9 mouse cellular contexts compared by ENCODE assay signal in genomic region chr11:94499035-94499434, GRCm38 (mm10). TPM values are rescaled to one million over a fixed set of nuclear protein-coding genes. Genes with fewer than 3 reads are reported as not detected.
DNase-seq lines count a peak whose midpoint lies in the region; ATAC-seq and TF ChIP-seq lines count a peak whose summit lies in the region.
"Had no signal": no experiment of that assay in that cellular context is flagged by ENCODE, and none has a peak within 500 bp of the region (broad histone marks: within the 10 kb centered on the region; RNA-seq: fewer than 3 reads in every experiment).

No protein-coding gene starts in this region.

- no peak for TF ChIP-seq CTCF in gastrocnemius, adult 2 months (IDR thresholded peaks at IDR 0.05)

- no peak overlapping the region; the same call in 1 of the 2 replicates for H3K4me3 ChIP-seq in hindbrain, embryonic 11.5 days (ENCODE audit: low read depth, low read length)
- H3K4me3 ChIP-seq in midbrain, embryonic 11.5 days (ENCODE audit: low read depth, low read length), result no peak overlapping the region
- no peak overlapping the region for H3K4me3 ChIP-seq in gastrocnemius, adult 2 months

- peaks cover 15% of the 10 kb centered on the region for H3K27me3 ChIP-seq in hindbrain, embryonic 11.5 days (ENCODE audit: control insufficient read depth, insufficient read depth, low read length)
- H3K27me3 ChIP-seq in midbrain, embryonic 11.5 days (ENCODE audit: control insufficient read depth, insufficient read depth, low read length), result peaks cover 12% of the 10 kb centered on the region; the same call in 1 of the 2 replicates

- no peak overlapping the region for H3K27ac ChIP-seq in hindbrain, embryonic 11.5 days (ENCODE audit: low read depth, low read length)
- H3K27ac ChIP-seq in midbrain, embryonic 11.5 days (ENCODE audit: low read depth, low read length), result no peak overlapping the region
- no peak overlapping the region for H3K27ac ChIP-seq in gastrocnemius, adult 2 months
- H3K27ac ChIP-seq: macrophage had no signal

- no peaks in the 10 kb centered on the region for H3K9me3 ChIP-seq in hindbrain, embryonic 11.5 days (ENCODE audit: control insufficient read depth, low read length)
- no peaks in the 10 kb centered on the region for H3K9me3 ChIP-seq in midbrain, embryonic 11.5 days (ENCODE audit: control insufficient read depth, low read length)

- peak; percentile 36 for DNase-seq in kidney, adult 11 months
- no peak for DNase-seq in kidney, adult 18-20 months
- peak; percentile 93 for DNase-seq in cerebellum, adult 9-10 months
- DNase-seq in hindbrain, embryonic 11.5 days (ENCODE audit: low spot score), result no peak
- DNase-seq in midbrain, embryonic 11.5 days (ENCODE audit: low spot score, missing footprints), result no peak
- DNase-seq in gastrocnemius, adult 2 months, result no peak
- DNase-seq in heart, adult 18-20 months, result no peak

- WGBS in hindbrain, embryonic 11.5 days, result 9% methylated on average over 2 of the region's 2 CpGs
- WGBS in midbrain, embryonic 11.5 days, result 3% methylated on average over 2 of the region's 2 CpGs

- H3K9ac ChIP-seq in hindbrain, embryonic 11.5 days (ENCODE audit: low read depth, low read length), result no peak overlapping the region
- H3K9ac ChIP-seq in midbrain, embryonic 11.5 days (ENCODE audit: low read length), result no peak overlapping the region

- peak overlapping the region; percentile 56 for H3K4me2 ChIP-seq in hindbrain, embryonic 11.5 days (replicated peaks; ENCODE audit: low read depth, low read length)
- H3K4me2 ChIP-seq in midbrain, embryonic 11.5 days, result peak overlapping the region; percentile 57

- intact Hi-C loops in gastrocnemius, adult 2 months (cut with DNase I), result no loop called here

- ATAC-seq in hindbrain, embryonic 11.5 days (ENCODE audit: low FRiP score), result no peak
- peak; percentile 54 for ATAC-seq in midbrain, embryonic 11.5 days (ENCODE audit: low FRiP score)
- no peak for ATAC-seq in megakaryocyte, adult 5-6 weeks (ENCODE audit: poor library complexity, severe bottlenecking)

- no peaks in the 10 kb centered on the region for H3K36me3 ChIP-seq in hindbrain, embryonic 11.5 days (ENCODE audit: control insufficient read depth, insufficient read depth, low read length)
- no peaks in the 10 kb centered on the region for H3K36me3 ChIP-seq in midbrain, embryonic 11.5 days (ENCODE audit: control insufficient read depth, insufficient read depth, low read length)

- peaks cover 10% of the 10 kb centered on the region for H3K4me1 ChIP-seq in hindbrain, embryonic 11.5 days (replicated peaks; ENCODE audit: control insufficient read depth, insufficient read depth, low read length)
- H3K4me1 ChIP-seq in midbrain, embryonic 11.5 days (ENCODE audit: control insufficient read depth, insufficient read depth, low read length), result peaks cover 13% of the 10 kb centered on the region

RNA-seq across cellular contexts. Expression of gene Epn3, which starts 0.7 kb away (rescaled TPM):
- polyA plus RNA-seq in hindbrain, embryonic 11.5 days (2014; fragmentation: Nextera tagmentation; extraction: Ambion mirVana), result 0.80 and 1.3 TPM in 2 replicates
- polyA plus RNA-seq in midbrain, embryonic 11.5 days (2014; fragmentation: Nextera tagmentation; extraction: Ambion mirVana), result 0.27 and 0.50 TPM in 2 replicates
- total RNA-seq in megakaryocyte, adult 5-6 weeks (2015), result not detected in 2 replicates
- not detected in 2 replicates for total RNA-seq in megakaryocyte, adult 5-6 weeks (2017)
- total RNA-seq in gastrocnemius, adult 2 months (2021), result under 1 TPM in 1 of 2 experiments, not detected in 1; 0.05 TPM
- 10 to 100 TPM; 19.3 to 21.1 TPM for total RNA-seq in heart, adult 18-20 months (2021)
- polyA plus RNA-seq: macrophage had no signal

RNA-seq across cellular contexts. Expression of gene Spata20, which starts 13.1 kb away (rescaled TPM):
- polyA plus RNA-seq in hindbrain, embryonic 11.5 days (2014; fragmentation: Nextera tagmentation; extraction: Ambion mirVana), result not detected in 2 replicates
- polyA plus RNA-seq in midbrain, embryonic 11.5 days (2014; fragmentation: Nextera tagmentation; extraction: Ambion mirVana), result not detected in 2 replicates
- total RNA-seq in megakaryocyte, adult 5-6 weeks (2015), result not detected in 2 replicates
- total RNA-seq in megakaryocyte, adult 5-6 weeks (2017), result not detected in 2 replicates
- total RNA-seq in gastrocnemius, adult 2 months (2021), result not detected
- total RNA-seq in heart, adult 18-20 months (2021), result under 1 TPM; 0.17 to 0.54 TPM
- polyA plus RNA-seq: macrophage had no signal

RNA-seq across cellular contexts. Expression of gene Mycbpap, which starts 22.5 kb away (rescaled TPM):
- polyA plus RNA-seq in hindbrain, embryonic 11.5 days (2014; fragmentation: Nextera tagmentation; extraction: Ambion mirVana), result 2.1 and 3.3 TPM in 2 replicates
- polyA plus RNA-seq in midbrain, embryonic 11.5 days (2014; fragmentation: Nextera tagmentation; extraction: Ambion mirVana), result 3.7 and 4.1 TPM in 2 replicates
- 0.23 TPM in 1 of 2 replicates, not detected in the other for total RNA-seq in megakaryocyte, adult 5-6 weeks (2015)
- 0.20 TPM in 1 of 2 replicates, not detected in the other for total RNA-seq in megakaryocyte, adult 5-6 weeks (2017)
- not detected for total RNA-seq in gastrocnemius, adult 2 months (2021)
- 1 to 10 TPM in 1 of 2 experiments, under 1 TPM in 1; 0.67 to 1.5 TPM for total RNA-seq in heart, adult 18-20 months (2021)

RNA-seq across cellular contexts. Expression of gene Cacna1g, which starts 25.0 kb away (rescaled TPM):
- polyA plus RNA-seq in hindbrain, embryonic 11.5 days (2014; fragmentation: Nextera tagmentation; extraction: Ambion mirVana), result 10.9 and 19.3 TPM in 2 replicates
- polyA plus RNA-seq in midbrain, embryonic 11.5 days (2014; fragmentation: Nextera tagmentation; extraction: Ambion mirVana), result 7.6 and 9.3 TPM in 2 replicates
- total RNA-seq in megakaryocyte, adult 5-6 weeks (2015), result 0.96 and 0.98 TPM in 2 replicates
- 0.16 TPM in 1 of 2 replicates, not detected in the other for total RNA-seq in megakaryocyte, adult 5-6 weeks (2017)
- total RNA-seq in gastrocnemius, adult 2 months (2021), result 1 to 10 TPM; 1.2 to 3.0 TPM
- 10 to 100 TPM in 1 of 2 experiments, 1 to 10 TPM in 1; 8.7 to 10.1 TPM for total RNA-seq in heart, adult 18-20 months (2021)
- polyA plus RNA-seq: macrophage had no signal

RNA-seq across cellular contexts. Expression of gene Rsad1, which starts 50.0 kb away (rescaled TPM):
- polyA plus RNA-seq in hindbrain, embryonic 11.5 days (2014; fragmentation: Nextera tagmentation; extraction: Ambion mirVana), result 3.4 TPM in 2 replicates
- polyA plus RNA-seq in midbrain, embryonic 11.5 days (2014; fragmentation: Nextera tagmentation; extraction: Ambion mirVana), result 3.7 and 3.9 TPM in 2 replicates
- total RNA-seq in megakaryocyte, adult 5-6 weeks (2015), result 0.32 and 0.40 TPM in 2 replicates
- total RNA-seq in megakaryocyte, adult 5-6 weeks (2017), result 0.59 and 0.89 TPM in 2 replicates
- 1 to 10 TPM; 2.9 to 4.1 TPM for total RNA-seq in gastrocnemius, adult 2 months (2021)
- total RNA-seq in heart, adult 18-20 months (2021), result 10 to 100 TPM in 1 of 2 experiments, 1 to 10 TPM in 1; 8.5 to 10.3 TPM

Comparison
In these comparisons a context has a peak if more than half of its experiments do, and no peak if none do; other contexts are left out.
1. DNase-seq: peak in kidney, adult 11 months (single experiment) and cerebellum, adult 9-10 months (single experiment); none in kidney, adult 18-20 months (single experiment), hindbrain, embryonic 11.5 days (single experiment), midbrain, embryonic 11.5 days (single experiment), gastrocnemius, adult 2 months (single experiment) and heart, adult 18-20 months (0 of 2).
2. RNA of gene Epn3, which starts 0.7 kb away (total RNA-seq): 19.3 to 21.1 TPM in heart, adult 18-20 months; 0.05 TPM in gastrocnemius, adult 2 months and not detected in megakaryocyte, adult 5-6 weeks; every median in the first group is over 10 times any median in the second.